Mouse (Mus musculus) common myeloid progenitor, adult 5-6 weeks (primary cell): ENCODE measurements at regions not wholly inside any gene's neighbourhood (a gene's known extent, or its start where the extent isn't known, plus 50 kb on each side); places are given as distances from the start of the nearest gene placed in this dataset.

Source experiments
- ATAC-seq: replicated peaks from 2 replicates; pipeline ENCODE4 v1.8.0; 2016; ENCODE audit warnings: low read depth, mild to moderate bottlenecking, moderate TSS enrichment, inconsistent platforms; ENCODE audit not compliant: poor library complexity, severe bottlenecking

GRCm38 (mm10) chr6:50891205-50891526 lies 236.9 kb upstream of the Npvf start:
- no peak for ATAC-seq

GRCm38 (mm10) chr6:50898792-50899191 lies 244.6 kb upstream of the Npvf start:
- ATAC-seq, result no peak

GRCm38 (mm10) chr6:50915166-50916030 lies 261.2 kb upstream of the Npvf start:
- no peak for ATAC-seq

GRCm38 (mm10) chr6:50918248-50918647 lies 264.0 kb upstream of the Npvf start:
- ATAC-seq, result no peak

GRCm38 (mm10) chr6:50922235-50922634 lies 268.0 kb upstream of the Npvf start:
- no peak for ATAC-seq

GRCm38 (mm10) chr6:50924571-50924970 lies 270.3 kb upstream of the Npvf start:
- ATAC-seq, result no peak

GRCm38 (mm10) chr6:50924998-50925397 lies 270.8 kb upstream of the Npvf start:
- ATAC-seq, result no peak

GRCm38 (mm10) chr6:50926313-50926712 lies 272.1 kb upstream of the Npvf start:
- ATAC-seq, result no peak

GRCm38 (mm10) chr6:50929503-50929902 lies 275.3 kb upstream of the Npvf start:
- no peak for ATAC-seq

GRCm38 (mm10) chr6:50933510-50933909 lies 279.3 kb upstream of the Npvf start:
- ATAC-seq, result no peak

GRCm38 (mm10) chr6:50934245-50934644 lies 280.0 kb upstream of the Npvf start:
- ATAC-seq, result no peak

- no peak for ATAC-seq
Measured at GRCm38 (mm10) chr6:50936306-50936705, 282.1 kb upstream of the Npvf start.

GRCm38 (mm10) chr6:50937094-50937493 lies 282.9 kb upstream of the Npvf start:
- ATAC-seq, result peak; percentile 63; the same call in 1 of the 2 replicates

- peak; percentile 62 for ATAC-seq
Measured at GRCm38 (mm10) chr6:50938879-50939278, 284.6 kb upstream of the Npvf start.

- 0 out of 2 replicates have a peak, but pooled peaks have one; percentile 39 for ATAC-seq
Measured at GRCm38 (mm10) chr6:50939440-50939839, 285.2 kb upstream of the Npvf start.

GRCm38 (mm10) chr6:50940118-50940517 lies 285.9 kb upstream of the Npvf start:
- no peak for ATAC-seq

GRCm38 (mm10) chr6:50940641-50941398 lies 286.6 kb upstream of the Npvf start:
- ATAC-seq, result no peak

GRCm38 (mm10) chr6:50942696-50943095 lies 288.5 kb upstream of the Npvf start:
- ATAC-seq, result no peak

GRCm38 (mm10) chr6:50948061-50948460 lies 293.8 kb upstream of the Npvf start:
- ATAC-seq, result no peak

GRCm38 (mm10) chr6:50949361-50949760 lies 295.1 kb upstream of the Npvf start:
- no peak for ATAC-seq

GRCm38 (mm10) chr6:50949883-50950583 lies 295.8 kb upstream of the Npvf start:
- ATAC-seq, result no peak
